Mouse (Mus musculus): ENCODE data around the gene Dusp13.

Gene Dusp13

DNA sequence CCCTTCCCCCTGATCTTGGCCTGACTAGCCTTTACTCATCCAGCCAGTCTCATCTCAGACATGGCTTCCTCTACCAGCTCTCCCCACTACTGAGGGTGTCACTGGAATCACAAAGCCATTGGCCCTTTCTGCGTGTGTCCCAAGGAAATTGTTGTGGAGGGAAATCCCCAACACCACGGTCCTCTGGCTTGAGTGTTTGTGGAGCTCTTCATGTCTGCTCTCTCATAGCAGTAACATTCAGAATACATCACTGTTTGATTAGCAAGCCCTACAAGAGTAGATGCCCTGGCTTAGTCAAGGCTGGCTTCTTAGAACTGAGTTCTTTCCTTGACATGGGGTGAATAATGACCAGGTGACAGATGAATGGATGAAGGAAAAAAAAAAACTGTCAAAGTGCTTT, 4.1 kb downstream of the Dusp13 start:
- peak; percentile 61 for DNase-seq

DNA sequence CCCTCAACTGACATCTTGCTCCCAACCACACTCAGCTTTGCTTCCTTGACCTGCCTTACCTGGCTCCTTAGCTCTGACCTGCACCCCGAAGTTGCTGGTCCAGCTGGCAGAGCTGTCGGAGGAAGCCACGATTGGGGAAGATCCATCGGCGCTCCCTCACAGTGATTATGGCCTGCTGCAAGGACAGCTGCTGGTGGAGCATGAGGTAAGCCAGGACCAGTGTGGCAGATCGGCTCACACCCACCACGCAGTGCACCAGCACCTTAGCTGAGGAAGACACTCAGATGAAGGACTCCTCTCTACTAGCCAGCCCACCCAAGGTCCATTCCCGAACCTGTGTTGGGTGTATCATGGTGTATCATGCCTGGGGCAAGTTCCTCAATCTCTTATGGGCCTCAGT, 4.7 kb downstream of the Dusp13 start:
- no peak for DNase-seq

DNA sequence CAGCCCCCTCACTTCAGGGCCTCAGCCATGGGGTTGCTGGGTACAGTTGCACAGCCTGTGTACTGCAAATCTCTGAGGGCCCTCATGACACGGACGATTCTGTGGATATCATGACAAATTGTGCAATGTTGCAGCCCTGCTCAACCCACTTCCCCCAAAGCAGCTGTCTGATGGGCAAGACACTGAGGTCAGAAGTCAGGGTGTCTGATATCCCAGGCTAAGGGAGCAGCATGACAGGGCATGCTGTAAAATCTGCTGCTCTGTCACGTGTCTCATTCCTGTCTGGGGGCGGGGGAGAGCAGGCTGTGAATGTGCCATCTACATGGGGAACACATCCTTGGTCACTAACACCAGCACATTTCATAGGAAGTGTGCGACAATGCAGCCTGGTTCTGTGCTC, 5.8 kb downstream of the Dusp13 start:
- peak; percentile 66 for DNase-seq

DNA sequence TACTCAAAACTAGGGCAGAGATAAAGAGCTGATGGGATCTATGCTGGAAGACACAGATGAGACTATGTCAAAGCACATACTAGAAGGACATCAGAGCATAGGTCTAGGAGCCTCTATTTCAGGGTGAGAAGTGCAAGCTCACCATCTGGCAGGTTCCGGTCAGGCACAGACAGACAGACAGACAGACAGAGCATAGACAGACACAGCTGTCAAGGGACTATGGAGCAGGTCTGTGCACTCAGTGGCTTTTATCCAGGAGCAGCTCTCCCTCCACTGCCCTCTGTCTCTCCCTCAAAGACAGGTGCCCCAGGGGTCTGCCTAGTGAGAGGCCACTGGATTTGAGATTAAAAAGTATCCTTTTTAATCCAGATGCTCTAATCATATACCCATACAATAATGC, 6.8 kb downstream of the Dusp13 start:
- DNase-seq = no peak

DNA sequence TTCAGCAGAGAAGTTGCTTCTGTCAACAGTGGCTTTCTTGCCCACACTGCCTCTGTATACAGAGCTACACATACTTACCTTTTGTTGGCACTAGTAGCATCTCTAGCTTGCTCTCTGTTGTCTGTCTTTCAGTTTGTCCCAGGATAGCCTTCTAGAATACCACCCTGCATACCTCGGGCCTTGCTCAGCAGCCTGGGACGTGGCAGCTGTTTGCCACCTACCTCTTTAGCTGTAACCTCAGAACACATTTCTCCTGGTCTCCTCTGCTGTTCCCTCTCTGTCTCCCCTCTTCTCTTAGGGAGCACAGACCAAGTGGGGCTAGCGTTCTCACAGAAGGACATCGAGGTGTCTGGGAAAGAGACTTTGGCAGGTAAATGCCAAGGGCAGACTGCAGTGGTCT, 8.5 kb downstream of the Dusp13 start:
- DNase-seq = no peak

DNA sequence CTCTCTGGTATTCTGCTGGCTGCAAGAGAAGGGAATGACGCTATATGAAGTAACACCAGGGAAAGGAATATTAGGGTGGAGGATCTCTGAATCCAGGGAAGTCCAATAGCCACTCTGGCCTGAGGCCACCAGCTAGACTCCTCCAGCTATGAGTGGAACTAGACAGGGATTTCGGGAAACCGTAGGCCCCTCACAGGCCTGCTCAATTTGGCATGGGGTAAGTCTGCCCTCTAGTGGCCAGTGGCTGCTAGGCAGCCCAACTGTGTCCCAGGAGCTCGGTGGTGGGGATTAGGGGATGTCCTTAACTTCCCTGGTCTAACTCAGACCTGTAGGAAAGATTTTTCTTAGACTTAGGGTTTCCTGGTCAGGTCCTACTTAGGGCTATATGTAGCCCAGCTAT, 9.2 kb downstream of the Dusp13 start:
- DNase-seq = peak; percentile 85

DNA sequence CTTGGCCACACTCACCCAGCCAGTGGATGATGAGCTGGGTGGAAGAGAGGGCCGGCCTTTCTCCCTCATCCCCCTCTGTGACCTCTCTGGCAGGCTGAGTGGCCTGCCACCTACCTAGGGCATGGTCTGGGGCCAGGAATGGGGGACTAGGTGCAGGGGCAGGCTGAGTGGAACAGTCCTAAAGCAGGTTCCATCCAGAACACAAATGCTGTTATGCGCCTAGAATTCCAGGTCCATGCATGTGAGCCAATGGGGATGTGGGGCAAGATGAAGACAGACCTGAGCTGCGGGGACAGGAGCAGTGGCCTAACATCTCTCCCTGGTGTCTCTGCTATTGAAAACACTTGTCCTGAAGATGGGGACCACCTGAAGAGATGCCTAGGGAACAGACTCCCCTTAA, 9.7 kb downstream of the Dusp13 start:
- no peak for DNase-seq

DNA sequence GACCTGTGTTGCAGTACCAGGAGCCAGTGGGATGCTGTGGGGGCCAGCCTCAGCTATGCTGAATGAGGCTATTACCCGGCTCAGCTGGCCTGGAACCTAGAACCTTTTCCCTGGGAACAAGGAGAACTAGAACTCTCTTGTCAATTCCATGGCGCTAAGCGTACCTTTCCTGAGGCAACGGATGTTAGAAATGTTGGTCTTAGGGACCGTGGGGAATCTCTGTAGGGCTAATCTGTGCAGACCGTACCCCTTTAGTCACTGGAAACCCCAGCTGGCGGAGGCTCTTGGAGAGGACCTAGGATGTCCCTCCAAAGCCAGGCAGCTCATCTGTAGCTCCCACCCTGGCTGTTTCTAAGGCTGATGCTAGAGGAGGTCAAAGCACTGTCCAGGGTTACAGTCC, 10.6 kb downstream of the Dusp13 start:
- DNase-seq = no peak

DNA sequence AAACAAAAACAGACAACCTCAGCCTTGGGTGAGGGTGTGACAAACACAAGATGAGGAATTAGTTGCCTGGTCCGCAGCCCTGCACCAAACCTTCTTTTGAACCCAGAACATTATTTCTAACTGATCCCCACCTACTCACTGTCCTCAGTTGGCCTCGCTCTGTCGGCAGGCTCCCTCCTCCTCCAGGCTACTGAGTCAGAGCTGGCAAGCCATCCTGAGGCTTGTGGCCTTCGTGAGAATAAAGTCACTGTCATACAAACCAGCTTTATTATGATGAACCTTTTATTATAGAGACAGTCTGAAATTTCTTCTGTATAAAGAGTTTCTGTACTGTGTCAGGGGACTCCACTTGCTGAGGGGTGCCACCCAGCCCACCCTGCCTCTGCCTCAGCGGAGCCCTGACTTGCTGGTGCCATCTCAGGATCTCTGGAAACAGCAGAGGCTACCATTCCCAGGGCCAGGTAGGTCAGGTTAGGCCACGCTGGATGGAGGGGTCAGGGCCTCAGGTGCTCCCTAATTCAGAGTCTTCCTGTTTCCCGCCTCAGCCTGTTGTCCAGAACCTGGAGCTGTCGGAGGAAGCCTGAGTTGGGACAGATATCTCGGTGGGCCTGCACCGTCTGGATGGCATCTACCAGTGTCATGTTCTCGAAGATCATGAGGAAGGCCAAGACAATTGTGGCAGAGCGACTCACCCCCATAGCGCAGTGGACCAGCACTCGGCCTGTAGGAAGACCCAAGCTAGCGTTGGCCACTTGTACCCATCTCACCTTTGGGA, 17.7 kb downstream of the Dusp13 start:
- DNase-seq = no peak

DNA sequence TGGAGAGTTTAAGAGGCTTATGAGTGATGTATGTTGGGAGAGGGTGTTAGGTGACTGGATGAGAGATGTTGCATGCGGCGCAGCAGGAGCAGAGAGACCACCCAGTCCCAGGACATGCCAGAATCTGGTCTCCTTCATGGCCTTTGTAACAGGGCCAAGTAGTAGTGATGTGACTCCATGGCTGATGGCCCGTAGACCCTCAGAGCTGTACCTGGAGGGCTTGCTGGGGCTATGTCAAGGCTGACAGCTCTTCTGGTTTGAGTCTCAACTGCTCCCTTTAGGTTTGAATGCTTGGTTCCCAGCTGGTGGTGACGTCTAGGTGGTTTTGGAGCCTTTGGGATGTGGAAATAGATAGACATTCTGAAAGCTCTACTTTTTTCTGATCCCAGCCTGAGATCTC, 21.0 kb downstream of the Dusp13 start:
- no peak for DNase-seq

DNA sequence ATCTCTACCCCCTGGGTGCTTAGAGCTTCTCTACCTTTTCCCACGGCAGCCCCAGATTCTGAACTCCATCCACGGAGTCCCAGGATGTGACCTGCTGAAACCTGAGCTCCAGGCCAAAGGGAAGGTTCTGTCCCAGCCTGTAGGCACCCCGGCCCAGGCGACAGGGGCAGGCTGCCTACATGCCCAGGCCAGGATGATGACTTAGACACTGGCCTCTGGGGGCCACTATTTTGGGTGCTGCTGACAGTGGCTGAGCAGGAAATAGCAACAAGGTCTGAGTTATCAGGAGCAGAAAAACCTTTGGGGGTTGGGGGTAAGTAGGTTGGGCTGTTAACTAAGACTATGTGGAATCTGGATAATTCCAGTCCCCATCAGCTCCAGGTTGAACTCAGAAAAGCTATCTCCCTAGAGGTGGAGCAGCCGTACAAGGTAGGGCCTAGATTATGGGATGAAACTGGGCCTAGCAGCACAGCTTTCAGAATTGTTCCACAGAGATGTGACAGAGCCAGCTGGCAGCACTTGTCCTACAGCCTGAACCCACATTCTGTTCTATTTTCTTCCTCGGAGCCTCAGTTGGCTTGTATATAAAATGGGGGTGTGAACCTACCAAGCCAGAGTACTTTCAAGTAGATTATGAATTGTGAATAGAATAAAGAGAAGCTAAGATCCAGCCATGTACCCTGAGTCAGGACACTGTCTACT, 21.8 kb downstream of the Dusp13 start:
- no peak for DNase-seq

DNA sequence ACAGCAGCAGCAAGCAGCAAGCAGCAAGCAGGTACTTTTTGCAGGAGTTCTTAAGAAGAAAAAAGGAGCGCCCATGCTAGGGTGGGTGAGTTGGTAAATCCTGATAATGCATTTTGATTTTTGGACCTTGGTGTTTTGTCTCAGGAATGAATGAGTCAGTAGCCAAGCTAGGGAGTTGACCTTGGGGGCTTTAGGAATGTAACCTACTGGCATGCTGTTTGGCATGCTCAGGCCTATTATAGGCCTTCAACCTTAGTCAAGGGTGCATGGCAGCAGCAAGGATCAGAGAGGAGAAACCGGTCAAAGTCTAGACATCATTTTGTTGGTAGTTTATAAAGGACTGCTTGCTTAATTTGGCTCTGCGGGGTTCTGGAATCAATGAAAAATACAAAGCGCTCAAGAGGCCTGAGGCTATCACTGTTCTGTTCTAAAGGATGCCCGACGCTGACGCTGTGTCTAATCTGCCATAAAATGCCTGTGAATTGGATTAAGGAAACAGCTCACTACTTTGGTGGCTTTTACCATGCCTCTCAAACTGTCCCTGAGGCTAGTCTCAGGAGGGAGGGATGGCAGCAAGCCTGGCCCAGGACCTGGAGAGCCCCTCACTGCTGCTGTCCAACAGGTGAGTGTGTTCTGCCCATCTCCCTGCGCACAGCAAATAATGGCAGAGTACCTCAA, 28.8 kb downstream of the Dusp13 start:
- DNase-seq = no peak

DNA sequence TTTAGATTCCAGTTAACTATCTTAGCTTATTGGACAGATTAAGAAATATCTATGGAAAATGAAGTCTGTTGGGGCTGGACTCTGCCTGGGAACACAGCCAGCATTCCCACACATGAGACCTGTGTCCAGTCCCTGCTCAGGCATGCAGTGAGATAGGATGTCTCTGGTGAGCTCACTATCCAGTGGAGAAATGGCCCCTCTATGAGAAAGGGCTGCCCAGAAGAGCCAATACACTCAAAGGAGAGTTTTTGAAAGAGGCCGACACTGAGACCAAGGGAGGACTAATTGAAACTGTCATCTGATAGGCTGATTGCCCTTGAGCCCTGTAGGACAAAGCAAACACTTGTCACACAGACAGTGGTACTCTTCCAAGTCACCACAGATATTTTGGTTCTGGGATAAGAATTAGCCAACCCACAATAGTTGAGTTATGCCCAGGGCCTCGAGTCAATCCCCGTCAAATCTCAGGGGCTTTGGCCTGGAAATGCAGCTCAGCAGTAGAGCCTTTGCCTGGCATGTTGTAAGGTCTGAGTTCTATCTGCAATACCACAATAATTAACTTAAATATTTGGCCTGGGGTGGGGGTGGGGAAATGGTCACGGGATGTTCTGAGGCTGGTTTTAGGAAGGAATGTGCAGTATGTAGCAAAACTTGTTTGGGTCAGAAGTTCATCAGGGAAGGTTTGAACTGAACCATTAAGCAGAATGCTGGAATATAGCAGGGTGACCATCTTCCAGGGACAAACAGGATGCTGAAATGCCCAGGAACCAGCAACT, 30.4 kb downstream of the Dusp13 start:
- no peak for DNase-seq

DNA sequence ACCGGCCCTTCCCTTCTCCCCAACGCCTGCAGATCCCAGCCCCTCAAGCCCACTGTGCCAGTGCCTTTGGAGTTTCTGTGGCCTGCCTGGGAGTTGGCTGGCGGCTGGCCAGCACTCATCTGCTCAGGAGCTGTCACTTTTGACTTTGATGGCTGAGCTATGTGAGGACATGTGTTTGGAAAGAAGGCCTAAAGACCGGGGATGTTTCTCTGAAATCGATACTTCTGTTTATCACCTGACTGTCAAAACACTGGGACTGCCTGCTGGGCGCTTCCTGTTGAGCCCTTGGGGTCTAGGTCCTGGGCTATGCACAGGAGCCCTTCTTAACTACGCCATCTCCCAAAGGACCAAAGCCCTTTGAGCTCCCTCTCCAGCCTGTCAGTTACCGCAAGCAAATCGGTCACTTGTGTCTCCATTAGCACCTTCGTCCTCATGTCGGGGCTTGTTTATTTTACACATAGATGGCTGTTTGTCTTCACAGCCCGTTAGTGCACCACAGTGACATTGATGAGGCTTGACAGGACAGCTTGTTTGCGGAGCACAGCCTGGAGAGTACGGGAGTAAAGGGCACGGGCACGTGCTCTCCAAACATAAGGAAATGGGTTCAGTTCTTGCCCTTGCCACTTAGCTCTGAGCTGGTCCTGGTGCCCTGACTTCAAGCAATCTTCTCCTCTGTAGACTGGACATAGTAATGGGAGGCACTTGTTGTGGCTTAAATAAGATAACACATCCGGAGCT, 31.2 kb downstream of the Dusp13 start:
- no peak for DNase-seq

DNA sequence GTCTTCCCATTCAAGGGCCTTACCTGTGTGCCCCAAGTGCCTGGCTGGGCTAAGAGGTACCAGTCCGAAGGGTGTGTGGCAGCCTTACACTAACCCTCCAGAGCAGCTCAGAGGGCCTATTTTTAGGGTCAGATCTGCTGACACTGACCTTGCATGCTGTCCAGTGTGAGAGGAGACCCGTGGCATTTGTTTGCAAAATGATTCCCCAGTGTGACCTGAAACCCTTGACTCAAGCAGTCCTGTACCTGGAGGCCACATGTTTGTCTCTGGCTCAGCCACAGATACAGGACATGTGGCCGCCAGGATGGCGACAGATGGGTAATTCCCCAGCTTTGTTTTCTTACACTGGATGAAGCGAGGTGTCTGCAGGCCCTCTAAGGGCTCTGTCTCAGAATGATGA, 36.5 kb downstream of the Dusp13 start, which contains the start of gene Dupd1:
Gene Dupd1, minus strand, starts transcription at position 91 of the 400 bp plus-strand sequence.
- DNase-seq = no peak

DNA sequence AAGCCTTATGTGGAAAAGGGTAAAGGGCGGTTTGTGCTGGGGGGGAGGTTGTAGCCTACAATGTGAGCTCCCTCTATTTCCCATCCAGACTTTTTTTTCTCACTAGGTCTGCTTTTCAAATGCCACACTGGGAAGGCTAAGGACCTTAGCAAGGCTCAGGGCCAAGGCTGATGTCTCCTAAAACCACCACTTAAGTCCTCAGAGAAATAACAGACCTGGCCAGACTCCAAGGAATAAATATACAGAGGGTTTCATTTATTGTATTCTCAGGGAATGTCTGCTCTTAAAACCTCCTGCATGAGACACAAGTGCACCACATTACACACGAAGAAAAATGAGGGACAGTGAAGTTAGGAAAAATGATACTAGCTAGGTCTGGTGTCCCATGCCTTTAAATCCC, 39.8 kb downstream of the Dusp13 start:
- DNase-seq = no peak

DNA sequence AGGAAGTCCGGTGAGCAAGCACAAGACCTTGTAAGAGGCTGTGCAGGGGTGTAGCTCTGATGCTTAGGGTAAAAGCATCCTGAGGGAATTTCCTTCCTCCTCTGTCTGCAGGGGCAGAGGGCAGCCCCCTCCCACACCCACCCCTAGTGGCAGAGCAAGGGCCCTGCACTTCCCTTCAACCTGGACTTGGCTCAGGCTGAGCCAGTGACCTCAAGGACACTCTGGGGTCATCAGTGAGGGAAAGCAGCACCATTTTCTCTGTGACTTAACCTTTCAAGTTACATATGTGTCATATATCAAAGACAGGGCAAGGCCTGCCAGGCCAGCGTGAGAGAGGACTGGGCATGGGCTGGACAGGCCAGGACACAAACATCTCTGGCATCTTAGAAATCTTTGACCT, 41.4 kb downstream of the Dusp13 start:
- DNase-seq = no peak

DNA sequence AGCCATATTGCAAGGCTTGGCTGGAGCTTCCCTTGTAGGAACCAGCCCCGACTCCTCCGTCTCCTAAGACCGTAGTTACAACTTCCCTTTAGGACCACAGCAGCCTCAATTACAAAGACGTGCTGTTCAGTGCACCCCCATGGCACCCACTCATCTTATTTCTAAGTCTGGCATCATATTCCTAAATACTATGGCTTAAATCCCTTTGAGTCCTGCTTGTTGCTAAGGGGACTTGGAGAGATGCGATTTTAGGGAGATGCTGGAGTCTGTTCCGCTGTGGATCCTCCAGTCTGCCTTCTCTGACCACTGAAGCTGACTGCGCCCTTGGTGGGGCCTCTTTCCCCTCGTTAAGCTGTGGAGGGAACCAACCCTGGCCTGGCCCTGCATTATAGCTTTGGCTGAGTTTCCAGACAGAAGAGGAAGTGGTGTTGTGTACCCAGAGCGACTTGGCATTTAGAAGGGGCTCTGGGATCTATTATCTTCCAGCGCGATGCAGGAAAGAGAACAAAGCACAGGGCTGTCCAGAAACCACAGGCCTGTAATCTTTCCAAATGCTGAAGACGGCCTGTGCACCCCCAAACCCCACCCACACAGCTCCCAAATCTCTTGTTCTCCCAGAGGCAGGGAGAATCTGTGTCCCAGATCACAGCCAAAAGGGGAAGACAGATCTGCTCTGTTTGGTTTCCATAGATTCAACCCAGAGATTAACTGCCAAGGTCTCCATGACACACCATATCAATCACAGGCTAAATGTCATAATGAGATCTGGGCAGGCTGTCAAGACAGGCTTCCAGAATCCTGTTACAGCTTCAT, 44.0 kb downstream of the Dusp13 start:
- DNase-seq = peak; percentile 76

DNA sequence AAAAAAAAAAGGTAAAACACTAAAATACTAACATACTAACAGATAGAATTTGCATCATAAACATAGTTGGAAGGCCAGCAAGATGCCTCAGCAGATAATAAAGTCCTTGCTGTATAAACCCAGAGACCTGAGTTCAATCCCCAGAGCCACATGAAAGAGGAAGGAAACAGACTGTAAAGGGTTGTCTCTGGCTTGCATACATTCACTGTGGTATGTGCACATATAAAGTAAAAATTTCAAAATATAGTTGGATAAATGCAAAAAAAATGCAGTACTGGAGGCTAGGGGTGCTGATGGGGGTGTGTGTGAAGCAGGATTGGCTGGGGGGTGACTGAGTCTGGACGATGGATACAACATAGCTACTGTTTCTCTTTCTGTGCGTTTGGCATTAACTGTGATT, 45.5 kb downstream of the Dusp13 start:
- DNase-seq = no peak

DNA sequence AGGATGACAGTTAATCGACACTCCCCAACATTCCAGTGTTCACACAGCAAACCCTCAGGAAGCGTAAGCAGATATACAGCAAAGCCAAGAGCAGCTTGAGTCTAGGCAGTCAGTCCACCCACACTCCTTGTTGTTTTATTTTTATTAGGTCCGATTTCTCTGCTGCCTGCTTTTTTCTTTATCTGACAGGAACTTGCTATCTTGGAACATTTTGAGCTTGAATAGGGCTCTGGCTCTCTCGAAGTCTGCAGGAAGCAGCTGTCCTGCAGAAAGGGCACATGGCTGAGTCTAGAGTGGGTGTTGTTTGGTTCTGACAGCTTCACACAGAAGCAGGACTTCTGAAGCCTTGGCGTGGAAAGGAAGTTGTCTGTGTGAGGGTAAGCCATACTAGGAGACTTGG, 47.7 kb downstream of the Dusp13 start:
- peak; percentile 42 for DNase-seq

DNA sequence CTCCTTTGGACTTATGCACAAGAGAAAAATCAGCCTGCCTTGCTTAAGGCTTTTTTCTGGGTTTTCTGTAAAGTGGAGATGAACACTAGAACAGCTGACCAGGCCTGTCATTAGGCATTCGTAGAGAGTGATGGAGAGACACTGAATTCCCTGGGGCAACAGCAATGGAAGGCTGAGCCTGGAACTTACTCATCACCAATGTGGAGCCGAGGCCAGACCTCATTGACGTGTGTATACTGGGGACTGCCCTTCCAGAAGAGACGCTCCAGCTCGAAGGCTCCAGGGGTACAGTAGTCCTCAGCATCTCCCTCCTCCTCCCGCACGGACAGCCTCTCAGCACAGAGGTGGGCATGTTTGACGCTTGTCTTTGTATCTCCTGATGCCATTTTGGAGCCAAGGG, 48.3 kb downstream of the Dusp13 start:
- DNase-seq = no peak

All from lung, postnatal 36 days (tissue).